Mouse (Mus musculus): ENCODE data around the gene Tmsb10. TPM values are rescaled to one million over a fixed set of nuclear protein-coding genes. Genes with fewer than 3 reads are reported as not detected.

The Tmsb10 gene
- total RNA-seq, 1 experiment from 2014 or later: 1,179 TPM

DNA sequence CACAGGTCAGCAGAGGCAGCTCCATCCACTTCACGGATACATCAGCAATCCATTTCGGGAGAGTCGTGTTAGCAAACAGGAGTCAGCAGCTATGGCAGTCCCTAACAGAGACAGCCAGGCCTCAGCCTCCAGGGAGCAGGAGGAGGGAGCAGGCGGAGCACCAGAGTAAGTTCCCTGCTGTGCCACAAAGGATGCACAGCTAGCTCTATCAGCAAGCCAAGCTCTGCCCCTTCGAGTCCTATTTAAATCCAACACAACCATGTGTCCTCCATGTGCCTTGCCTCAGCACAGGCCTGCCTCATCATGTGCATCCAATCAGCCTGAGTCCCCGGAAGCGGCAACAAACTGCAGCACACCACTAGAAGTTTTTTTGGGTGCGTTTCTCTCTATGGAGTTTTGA, 35.2 kb downstream of the Tmsb10 start:
- ATAC-seq (replicated peaks; ENCODE audit: insufficient number of reproducible peaks, low FRiP score, low TSS enrichment, poor library complexity, severe bottlenecking): no peak

DNA sequence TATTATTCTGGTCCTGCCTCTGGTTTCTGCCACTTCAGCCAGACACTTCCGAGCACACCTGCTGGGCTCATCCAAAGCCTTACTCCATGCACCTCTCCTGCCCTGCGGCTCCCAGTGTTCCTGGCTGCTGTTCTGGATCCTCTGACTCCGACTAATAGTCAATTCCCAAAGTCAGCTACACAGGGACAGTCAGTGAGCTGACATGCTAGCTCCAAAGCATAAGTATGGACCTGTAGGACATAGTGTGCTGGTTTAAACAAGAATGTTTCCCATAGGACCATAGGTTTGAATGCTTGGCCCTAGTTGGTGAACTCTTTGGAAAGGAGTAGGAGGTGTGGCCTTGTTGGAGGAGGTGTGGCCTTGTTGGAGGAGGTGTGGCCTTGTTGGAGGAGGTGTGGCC, 37.5 kb downstream of the Tmsb10 start:
- no peak for ATAC-seq (replicated peaks; ENCODE audit: insufficient number of reproducible peaks, low FRiP score, low TSS enrichment, poor library complexity, severe bottlenecking)

DNA sequence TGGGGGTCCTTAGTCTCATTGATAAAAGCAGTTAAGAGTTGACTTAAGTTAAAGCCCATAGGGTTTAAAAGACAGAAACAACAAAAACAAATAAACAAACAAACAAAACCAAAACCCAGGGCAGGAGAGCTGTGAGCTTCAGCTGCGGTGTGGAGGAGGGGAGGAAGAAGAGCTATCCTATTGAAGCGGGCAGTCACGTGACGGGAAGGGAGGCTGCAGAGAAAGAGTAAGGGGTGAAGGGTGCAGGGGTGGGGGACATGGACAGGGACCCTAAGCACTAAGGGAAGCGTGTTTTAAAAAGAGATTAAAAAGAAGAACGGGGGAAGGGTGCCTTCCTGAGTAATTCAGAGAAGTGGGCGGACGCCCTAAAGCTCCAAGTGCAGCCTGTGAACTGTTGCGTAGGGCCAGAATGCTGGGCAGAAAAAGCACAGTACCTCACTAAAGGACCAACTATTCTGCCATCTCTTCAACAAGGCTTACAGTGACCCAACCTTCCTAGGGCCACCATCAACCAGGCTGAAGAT, 40.0 kb downstream of the Tmsb10 start:
- ATAC-seq (replicated peaks; ENCODE audit: insufficient number of reproducible peaks, low FRiP score, low TSS enrichment, poor library complexity, severe bottlenecking): no peak

DNA sequence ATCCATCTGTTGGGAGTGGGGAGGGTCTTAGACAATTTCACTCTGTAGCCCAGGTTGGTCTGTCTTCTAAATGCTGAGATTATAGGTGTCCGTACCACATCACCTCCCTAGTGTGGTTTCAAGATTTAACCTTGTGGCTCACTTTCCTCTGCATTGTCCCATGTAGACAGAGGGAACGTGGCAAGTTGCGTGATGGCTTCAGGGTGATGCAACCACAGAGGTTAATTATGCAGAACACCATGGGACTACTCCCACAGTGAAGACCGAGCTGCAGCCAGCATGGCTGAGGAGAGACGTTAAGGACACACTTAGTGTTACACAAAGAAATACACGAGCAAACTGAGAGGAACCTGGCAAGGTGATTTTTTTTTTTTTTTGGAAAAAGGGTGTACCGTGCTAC, 42.2 kb downstream of the Tmsb10 start:
- no peak for ATAC-seq (replicated peaks; ENCODE audit: insufficient number of reproducible peaks, low FRiP score, low TSS enrichment, poor library complexity, severe bottlenecking)

DNA sequence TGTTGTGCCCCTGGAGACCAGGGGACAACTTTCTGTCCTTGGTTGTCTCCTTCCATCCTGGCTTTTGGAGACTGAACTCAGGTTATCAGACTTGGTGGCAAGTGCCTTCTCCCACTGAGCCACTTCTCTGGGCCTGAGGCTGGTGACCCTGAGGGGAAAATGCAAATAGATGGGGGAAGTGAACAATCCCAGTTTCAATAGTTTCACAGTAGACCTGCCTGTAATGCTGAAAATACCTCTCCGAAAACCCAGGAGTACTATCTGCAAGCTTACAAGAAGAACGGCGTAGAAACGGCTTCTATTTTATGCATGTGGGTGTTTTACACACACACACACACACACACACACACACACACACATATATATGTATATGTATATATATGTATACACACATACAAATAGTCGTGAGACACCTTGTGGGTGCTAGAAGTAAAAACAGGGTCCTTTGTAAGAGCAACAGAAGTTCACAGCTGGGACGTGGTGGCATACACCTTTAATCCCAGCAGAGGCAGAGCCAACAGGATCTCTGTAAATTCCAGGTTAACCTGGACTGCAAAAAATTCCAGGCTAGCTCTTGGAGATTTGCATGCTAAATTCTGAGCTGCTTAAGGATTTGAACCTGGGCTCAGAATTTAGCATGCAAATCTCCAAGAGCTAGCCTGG, 44.3 kb downstream of the Tmsb10 start:
- no peak for ATAC-seq (replicated peaks; ENCODE audit: insufficient number of reproducible peaks, low FRiP score, low TSS enrichment, poor library complexity, severe bottlenecking)

DNA sequence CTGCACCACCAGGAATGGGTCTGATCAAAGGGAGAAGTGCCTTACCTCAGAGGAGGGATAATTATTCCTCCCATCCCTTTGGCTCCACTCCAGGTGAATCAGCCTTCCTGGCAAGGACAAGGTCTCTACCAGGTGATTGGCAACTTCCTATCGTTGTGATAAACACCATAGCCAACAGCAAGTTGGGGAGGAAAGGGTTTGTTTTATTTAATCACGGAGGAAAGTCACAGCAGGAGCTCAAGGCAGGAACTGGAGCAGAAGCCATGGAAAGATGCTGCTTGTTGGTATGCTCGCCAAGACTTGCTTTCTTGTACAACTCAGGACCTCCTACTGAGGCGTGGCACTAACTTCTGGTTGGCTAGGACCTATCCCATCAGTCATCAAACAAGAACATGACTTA, 47.3 kb downstream of the Tmsb10 start:
- ATAC-seq (replicated peaks; ENCODE audit: insufficient number of reproducible peaks, low FRiP score, low TSS enrichment, poor library complexity, severe bottlenecking): no peak

Other genes starting within 250 kb of the Tmsb10 start
- not detected in 3 replicates for gene Tcf7l1, start 169.5 kb downstream of the Tmsb10 start, total RNA-seq (2017)
- gene Kcmf1, start 58.8 kb downstream of the Tmsb10 start, total RNA-seq (2017): 114 to 128 TPM (median 115 TPM) in 3 replicates